Mouse (Mus musculus) lung, postnatal 4 days (tissue): ENCODE measurements around the gene Pid1.
"Not testable (repeated sequence)": the region's sequence is repeated elsewhere in the genome, so short reads cannot be mapped to it uniquely, and the experiment has no call there.

Experiments
- DNase-seq, 2 experiments: peaks; one replicate each; pipeline ENCODE4 v3.0.0; 2021

Pid1 gene

DNA sequence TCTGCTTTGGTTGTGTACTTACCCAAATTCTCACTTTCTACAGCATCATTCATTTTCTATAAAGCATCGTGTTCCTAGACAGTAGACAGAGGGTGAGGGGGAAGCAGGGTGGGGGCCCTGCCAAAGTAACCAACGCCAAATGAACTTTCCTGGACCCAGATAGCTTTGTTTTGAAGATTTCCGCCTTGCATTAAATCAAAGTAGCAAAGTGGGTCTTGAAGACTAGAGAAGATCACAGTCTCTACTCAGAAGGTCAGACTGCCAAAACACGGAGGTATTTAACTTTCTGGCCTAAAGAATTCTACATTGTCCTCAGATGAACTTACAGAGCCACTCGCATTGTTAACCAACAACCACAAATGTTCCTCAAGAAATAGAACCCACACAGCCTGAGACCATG lies 109.6 kb downstream of the Pid1 start:
- no peak for DNase-seq

DNA sequence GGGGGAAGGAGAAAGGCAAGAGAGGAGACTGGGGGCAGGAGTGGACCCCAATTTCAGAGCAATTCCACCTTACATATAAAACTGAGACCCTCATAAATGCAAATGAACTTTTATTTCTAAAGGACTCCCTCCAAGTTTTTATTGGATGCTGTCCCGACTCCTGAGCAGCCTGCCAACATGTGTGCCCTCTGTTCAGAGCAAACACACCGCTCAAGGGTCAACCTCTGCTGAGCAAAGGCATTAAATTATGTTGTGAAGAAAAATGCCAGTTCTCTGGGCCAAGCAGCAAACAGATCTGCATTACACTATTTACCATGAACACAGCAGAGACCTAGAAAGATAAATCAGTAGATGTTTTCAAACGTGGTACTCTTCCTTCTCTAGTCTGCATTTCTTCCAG lies 110.1 kb downstream of the Pid1 start:
- no peak for DNase-seq

DNA sequence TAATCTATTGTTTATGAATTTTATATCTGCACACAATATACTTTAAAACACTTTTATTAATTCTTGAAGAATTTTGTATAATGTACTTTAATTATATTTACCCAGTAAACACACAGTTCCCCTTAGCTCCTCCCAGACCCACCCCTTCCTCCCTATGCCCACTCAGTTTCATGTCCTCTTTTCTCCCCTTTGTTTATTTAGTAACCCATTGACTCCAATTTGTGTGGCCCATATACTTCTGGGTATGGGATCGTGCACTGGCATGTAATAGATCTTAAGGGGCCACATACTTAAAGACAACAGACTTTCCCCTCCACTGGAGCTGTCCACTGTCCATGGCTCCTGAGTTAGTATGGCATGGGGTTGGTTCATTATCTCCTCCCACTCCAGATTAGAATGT lies 112.8 kb downstream of the Pid1 start:
- DNase-seq = no peak

DNA sequence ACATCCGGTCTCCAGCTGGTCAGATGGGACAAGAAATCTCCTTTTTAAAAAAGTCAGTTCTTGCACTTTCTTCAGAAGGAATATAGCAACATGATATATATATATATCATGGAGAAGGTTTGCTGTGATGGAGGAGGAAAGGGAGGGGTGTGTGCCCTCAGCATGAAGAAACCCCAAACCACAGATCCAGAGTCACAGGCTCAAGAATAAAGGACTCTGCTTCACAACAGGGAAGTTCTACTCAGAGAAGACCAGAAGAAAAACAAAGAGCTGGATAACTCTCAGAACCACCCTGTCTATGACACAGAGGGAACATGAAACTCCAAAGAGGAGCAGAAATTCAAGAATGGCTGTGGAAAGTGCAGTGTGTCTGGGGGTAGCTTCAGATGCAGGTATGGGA lies 113.2 kb downstream of the Pid1 start:
- no peak for DNase-seq

DNA sequence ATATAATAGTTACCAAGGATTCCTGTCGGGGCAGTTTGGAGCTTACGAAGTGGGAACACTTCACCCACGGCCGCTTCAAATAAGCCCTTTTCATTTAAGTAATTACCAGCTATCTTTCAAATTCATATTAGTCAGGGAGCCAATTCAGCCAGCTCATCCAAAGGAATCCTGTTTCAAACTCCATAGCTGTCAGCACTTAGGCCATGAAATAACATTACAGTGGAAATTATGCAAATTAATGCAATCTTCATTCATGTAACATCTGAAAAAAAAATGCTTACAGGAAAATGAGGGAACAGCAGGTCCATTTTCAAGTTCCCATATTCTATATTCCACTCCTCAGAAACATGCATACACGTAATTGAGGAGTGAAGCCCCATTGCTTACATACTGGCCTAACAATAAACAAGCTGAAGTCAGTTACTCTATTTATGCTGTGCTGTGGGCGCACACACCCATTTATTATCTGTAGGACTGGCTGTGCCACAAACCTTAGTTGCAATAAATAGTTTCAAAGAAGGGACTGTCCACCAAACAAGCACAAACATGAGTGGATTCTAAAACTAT lies 114.1 kb downstream of the Pid1 start:
- no peak for DNase-seq

DNA sequence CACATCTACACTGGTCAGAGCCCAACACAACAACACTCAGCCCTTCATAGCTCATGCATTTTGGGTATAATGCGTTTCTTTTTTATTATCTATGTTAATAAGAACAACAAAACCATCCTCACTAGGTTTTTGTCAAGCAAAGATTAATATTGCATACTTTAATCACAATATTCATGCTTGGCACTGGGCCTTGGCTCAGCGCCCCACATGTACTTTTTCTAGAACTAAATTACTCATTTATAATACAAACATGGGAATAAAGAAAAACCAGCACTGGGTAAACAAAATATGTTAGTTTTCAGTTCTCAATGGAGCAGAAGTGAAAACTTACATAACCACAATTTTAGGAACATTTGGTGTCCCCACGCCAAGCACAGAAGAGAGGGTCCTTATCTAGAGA lies 116.9 kb downstream of the Pid1 start:
- no peak for DNase-seq

DNA sequence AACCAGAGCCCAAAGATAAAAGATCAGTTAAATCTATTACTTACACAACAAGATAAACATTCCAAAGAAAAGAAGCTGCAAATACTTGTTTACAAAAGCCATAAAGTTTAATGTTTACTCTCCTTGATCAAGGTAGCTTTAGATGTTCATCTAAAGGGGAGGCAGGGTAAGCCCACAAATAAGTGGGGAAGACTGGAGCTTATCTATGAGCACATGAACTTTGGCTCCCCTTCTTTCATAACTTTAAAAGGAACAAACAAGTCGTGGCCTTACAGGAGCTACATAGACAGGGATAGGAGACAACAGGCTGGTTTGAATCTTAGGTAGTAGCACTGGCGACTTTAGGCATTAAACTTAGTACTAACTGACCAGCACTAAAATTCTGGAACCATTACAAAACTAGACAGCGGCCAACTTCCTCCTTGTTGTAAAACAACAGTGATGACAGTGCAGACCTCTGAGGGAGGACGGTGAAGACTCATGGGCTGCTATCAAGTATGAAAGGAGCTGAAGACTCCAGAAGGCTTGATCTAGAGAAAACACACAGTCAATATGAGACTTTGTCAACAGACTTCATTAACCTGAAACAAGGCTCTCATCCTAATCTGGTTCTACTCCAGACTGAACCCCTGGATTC lies 122.7 kb downstream of the Pid1 start:
- DNase-seq = no peak

DNA sequence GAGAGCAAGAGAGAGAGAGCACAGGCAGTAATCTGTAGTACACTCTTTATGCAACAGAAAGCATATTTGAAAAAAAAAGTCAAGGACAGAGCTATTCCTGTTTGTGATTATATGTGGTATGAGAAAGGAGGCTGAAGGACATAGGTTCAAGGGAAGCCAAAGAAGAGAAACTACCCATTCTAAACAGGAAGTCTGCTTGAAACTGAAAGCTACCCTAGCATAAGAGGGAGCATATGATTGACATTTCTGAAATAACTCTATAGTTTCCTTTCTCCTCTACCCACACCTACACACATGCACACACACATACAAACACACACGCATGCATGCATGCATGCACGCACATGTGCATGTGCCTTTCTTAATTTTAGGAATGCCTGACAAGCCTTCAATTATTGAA lies 123.8 kb downstream of the Pid1 start:
- no peak for DNase-seq

DNA sequence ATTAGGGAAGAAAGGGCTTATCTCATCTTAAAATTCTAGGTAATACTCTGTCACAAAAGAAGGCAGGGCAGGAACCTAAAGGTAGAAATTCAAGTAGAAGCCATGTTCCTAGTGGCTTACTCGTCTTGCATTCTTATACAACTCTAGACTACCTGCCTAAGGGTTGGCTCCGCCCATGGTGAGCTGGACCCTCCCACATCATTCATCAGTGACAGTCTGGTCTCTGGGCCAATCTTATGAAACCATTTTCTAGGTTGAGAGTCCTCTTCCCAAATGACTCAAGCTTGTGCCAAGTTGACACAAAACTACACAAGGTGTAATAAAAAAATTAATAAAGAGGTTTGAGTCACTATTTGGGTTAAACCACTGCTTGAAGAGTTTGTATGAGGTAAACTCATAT lies 133.5 kb downstream of the Pid1 start:
- no peak for DNase-seq

DNA sequence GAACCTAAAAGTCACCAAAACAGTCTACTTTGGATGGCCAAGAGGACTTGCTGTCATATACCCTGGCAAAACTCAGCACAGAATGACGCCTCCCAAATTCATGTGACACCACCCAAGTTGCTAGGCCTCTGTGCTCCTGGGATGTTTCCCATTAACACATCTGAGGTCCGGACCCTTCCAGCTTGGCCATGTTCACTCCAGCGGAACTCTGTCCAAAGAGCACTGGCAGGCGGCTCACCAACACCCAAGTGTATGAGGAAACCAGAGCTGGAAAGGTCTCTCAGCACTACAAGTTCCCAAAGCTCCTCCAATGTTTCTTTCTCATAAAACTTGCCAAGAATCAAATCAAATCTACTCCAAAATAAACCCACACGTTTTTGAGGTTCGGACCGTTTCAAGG lies 138.4 kb downstream of the Pid1 start:
- DNase-seq = peak; percentile 21 to 69

DNA sequence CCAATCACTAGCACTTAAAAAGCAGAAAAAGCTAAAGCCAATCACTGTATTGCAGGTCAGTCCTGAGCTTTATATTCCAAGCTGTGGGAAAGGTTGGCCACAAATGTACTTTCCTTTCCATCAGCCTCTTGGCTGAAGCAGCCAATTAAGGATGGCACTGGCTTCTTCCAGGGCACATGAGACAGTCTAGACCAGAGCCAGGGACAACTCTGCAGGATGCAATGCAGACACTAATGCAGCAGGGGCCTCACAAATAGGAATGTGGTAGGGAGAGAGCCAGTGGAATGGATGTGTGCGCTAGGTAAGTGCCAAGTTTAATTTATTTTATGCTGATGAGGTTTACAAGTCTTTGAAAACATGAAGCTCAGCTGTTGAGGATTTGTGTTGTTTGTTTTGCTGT lies 141.9 kb downstream of the Pid1 start:
- DNase-seq = no peak

DNA sequence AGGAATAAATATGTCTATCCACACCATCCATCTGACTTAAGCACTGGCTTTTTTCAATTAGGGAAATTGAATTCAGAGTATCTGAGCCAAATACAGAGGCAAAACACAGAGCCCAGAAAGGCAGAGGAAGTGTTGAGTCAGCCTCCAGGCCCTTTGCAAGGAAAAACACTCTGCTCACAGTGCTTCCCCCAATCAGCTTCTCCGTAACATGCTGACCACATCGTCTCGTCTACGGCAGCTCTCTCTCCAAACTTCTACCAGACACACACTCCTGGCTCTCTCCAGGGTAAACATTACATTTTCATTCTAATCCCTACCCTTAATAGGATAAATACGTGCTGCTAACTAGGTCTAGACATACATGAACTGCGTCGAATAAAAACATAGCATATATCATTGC lies 145.4 kb downstream of the Pid1 start:
- DNase-seq = no peak

DNA sequence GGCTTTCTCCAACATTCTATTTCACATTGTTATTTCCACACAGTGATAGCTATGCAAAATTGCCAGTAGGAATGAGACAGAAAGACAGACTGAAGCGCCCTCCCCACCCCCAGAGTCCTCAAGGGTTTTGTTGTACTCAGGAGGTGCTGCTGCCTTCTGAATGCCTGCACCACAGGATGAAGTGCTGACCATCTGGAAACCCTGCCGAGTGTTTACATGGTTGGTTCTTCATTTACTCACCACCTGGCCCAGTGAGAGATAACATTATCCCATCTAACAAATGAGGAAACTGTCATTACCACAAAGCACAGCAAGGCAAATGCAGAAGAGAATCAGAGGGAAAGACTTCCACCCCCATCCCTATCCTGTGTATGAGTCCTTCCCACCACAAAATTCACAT lies 146.2 kb downstream of the Pid1 start:
- no peak for DNase-seq

DNA sequence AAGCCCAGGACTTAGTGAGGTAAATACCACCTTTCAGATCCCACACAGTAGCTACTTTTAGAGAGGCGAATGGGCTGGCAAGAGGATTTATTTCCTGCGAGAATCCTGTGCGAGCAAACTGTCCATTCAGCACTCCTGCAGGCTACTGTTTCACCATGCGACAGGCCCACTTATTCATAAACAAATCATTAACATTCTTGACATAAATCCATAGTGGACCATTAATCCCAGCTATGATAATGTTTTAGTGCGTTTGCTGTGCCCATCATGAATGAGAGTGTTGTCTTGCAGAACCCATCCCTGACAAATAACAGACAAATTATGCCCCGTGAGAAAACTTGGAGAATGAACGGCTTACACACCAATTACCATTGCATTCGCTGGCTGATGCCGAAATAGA lies 152.5 kb downstream of the Pid1 start:
- DNase-seq = no peak

DNA sequence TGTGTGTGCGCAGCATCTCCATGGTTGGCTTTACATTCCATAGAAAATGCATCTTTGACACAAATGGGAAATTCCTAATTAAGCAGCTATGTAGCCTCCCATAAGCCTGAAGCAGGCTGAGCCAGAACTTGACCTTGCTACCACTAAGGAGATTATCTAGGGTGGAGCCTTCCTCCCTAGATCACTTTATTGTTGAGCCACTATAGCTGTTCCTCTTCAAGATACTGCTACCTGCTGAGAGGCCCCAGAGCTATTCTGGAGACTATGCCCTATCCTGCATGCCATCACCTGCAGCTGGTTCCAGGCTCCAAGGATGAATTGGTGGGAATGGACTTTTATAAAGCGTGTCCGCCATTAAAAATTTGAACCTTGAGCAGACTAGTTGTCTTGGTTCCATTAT lies 158.2 kb downstream of the Pid1 start:
- not testable (repeated sequence) for DNase-seq

DNA sequence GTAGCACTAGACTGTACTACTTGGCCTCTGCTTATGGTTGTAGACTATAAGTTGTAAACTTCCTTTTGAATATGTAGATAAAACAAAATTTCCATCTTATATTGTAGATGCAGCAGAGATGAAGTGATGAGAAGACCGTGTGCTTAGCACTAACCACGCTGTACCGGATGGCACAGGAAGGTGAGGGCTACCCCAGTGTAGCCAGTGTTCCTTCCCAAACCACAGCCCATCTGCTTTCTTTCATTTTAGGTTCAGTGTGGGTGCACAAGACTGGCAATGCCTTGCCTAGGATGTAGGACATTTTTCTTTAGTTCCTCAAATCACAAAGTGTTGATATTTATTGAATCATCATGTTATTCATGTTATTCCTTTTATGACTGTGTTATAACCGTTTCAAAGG lies 160.5 kb downstream of the Pid1 start:
- DNase-seq = no peak

DNA sequence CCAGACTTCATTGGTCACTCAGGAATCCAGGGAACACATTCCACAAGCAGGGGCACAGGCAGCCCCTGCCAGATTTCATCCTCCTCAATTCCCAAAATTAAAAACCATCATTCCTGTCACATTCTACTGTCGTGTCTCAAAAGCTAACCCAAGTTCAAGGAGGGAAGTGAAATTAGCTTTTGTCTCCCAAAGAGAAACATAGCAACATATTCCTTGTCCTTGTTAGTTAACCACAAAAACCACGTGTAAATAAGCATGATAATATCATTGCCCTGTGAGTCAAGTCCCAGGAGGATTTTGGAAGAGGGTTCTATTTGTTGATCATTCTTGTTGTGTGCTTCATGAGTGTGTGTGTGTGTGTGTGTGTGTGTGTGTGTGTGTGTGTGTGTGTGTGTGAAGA lies 164.1 kb downstream of the Pid1 start:
- no peak for DNase-seq

DNA sequence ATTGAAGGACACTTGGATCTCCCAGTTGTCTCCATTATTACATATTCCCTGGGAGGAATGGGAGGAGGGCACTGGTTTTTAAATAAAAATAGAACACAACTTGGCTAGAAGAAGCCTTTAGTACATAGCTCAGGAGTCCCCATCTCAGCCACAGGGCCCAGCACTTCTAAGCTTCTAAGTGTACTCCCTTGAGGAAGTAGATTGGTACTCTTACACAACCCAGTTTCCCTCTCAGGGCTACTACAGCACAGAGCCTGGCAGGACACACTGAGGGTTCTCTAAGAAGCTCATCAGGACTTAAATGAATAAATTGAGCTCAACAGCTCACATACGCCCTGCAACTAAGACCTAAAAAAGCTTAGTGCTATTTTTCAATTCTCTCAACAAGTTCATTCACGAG lies 165.1 kb downstream of the Pid1 start:
- no peak for DNase-seq

DNA sequence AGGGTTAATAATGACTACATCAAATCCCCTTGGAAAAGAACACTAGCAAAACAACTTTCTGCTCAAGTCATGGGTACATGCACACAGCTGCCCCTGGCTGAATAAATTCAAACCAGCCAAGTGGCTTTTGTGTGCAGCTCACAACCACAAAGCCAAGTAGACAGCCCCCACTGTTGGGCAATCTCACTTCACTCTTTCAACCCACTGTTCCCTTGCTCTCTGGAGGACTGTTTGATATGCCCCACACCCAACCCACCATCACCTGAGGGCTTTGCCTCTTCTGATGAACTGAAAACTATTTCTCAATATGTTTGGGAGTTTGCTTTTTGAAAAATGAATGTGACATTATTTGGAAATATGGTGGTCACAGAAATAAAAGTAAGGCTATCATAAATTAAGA lies 171.8 kb downstream of the Pid1 start:
- no peak for DNase-seq

DNA sequence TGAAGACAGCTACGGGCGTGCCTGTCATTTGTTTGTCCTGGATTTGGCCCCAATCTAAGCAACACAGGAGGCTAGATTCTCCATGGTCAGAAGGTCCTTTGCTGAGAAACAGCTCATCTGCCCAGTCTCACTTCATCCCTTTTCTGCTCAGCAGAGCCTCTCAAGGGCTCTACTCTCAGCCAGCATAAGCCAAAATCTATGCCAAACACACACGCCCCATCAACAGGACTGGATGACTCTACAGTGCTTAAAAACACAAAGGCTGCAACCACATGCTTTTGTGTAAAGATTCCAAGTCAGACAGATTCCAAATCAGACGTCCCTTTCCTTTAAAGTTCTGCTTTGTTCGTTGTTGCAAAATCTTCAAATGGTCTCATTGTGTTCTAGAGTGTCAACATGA lies 174.5 kb downstream of the Pid1 start:
- DNase-seq = peak in 1 of 2 experiments; percentile 21

DNA sequence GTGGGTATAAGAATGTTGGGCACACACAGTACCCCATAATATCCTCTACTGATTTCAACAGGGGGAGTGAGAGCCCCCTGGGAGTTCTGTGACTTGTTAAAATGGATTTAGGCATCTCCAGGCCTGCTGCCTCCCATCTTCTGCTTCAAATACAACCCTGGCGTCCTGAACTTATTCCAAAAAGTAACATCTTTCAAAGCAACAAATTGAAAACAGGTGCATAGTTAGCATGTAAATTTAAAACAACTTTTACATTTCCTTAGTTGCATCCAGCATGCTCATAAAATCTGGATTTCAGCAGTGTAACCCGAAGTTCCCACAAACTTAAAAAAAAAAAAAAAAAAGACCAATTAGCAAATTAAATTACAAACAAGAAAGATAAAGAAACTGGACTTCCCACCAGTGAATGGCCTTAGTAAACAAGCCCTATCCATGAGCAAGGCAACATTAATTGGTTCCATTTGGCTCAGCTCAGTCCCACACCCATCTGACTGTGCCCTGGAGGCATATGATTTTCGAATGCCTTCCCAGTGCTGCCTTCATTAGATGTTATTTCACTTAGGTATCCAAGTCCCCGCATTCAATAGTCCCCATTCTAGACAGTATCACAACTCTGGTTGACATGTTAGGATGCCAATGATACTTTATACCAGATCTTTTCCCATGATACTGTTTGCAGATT lies 177.1 kb downstream of the Pid1 start:
- DNase-seq = no peak

DNA sequence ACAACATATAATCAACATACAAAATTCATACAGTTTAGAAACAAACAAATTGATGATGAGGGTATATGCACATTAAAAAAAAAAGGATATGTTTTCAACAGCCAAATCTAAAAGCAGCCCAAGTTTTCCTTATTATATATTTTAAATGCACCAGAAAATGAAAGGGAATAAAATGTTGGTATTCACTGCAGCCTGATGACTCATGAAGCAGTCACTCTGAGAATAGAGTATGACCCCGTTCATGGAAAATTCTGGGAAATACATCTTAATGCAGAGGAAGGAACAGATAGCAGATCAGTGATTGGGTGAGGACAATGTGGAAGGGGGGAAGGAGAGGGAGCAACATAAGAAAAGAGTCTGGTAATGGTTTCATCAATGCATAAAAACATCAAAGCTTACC lies 186.3 kb downstream of the Pid1 start:
- DNase-seq = no peak

DNA sequence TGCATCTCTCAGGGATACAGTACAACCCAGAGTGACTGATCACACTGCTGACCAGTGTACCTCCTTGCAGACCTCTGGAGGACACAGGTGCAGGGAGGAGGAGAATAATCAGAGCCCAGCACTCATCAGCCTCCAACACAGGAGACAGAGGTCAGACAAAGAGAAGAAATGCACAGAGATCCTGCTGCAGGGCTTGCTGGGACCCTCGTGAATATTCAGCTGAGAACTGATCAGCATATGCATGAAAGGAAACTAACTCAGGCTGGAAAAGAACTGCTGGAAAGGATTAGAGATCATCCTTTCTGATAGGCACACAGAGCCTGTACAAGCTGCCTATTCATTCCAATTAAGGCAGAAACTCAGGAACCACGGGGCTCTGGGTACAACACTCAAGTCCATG lies 186.9 kb downstream of the Pid1 start:
- DNase-seq = no peak

DNA sequence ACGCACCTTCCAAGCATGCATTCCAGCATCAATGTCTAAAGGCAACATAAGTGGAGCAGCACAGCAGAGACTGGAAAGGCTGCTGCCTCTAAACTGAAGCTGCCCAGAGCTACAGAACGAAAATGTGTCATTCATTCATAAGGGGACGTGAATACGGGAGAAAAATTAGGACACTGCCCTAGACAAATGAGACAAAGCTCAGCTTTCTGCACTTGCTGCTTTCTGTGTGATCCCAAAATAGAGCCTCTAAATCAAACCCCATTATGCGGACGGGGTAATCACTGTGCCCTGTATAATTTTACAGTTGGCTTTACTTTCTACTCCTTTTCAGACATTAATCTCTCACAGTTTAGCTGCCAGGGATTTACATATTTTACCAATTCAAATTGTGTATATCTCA lies 191.0 kb downstream of the Pid1 start:
- DNase-seq = no peak

DNA sequence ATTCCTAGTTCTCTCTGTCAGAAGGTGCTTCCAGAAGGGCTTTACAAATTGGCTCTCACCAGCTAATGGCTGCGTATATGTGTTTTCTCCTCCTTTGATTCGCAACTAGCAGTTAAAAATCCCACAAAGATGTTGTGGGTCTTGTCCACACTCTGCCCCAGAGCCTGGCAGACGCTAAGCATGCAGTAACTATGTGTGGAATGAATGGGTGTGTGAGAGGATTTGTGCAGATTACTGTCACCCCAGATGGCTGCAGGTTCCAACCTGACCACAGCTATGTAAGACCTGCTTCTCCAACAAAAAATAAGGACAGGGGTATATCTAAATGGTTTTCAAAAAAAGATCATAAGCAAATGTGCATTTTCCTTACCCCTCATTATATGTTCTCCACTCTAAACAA lies 206.2 kb downstream of the Pid1 start:
- DNase-seq = no peak
